Comparison of ENCODE assay signal across 8 mouse cellular contexts in genomic region chr2:90579728-90580235, GRCm38 (mm10). TPM values are rescaled to one million over a fixed set of nuclear protein-coding genes. Genes with fewer than 3 reads are reported as not detected.
DNase-seq lines count a peak whose midpoint lies in the region; ATAC-seq and TF ChIP-seq lines count a peak whose summit lies in the region.

No protein-coding gene starts in this region.

- peak overlapping the region; percentile 88 for H3K4me2 ChIP-seq in forebrain, postnatal 0 days (ENCODE audit: low read depth)
- H3K4me2 ChIP-seq in hindbrain, embryonic 16.5 days (ENCODE audit: low read length) = peak overlapping the region; percentile 65
- H3K4me2 ChIP-seq in midbrain, embryonic 15.5 days = peak overlapping the region; percentile 77

- H3K27me3 ChIP-seq in forebrain, postnatal 0 days (ENCODE audit: insufficient read depth, low read length) = no peaks in the 10 kb centered on the region
- no peaks in the 10 kb centered on the region for H3K27me3 ChIP-seq in hindbrain, embryonic 16.5 days (replicated peaks; ENCODE audit: control insufficient read depth, insufficient read depth, low read length)
- no peaks in the 10 kb centered on the region for H3K27me3 ChIP-seq in midbrain, embryonic 15.5 days (replicated peaks)
- H3K27me3 ChIP-seq in testis, adult 2 months (ENCODE audit: control insufficient read depth, insufficient read depth, low read length) = no peaks in the 10 kb centered on the region

- peak overlapping the region; percentile 86 for H3K27ac ChIP-seq in forebrain, postnatal 0 days (ENCODE audit: low read depth, low read length)
- H3K27ac ChIP-seq in hindbrain, embryonic 16.5 days (ENCODE audit: low read depth, low read length) = peak overlapping the region; percentile 91
- H3K27ac ChIP-seq in midbrain, embryonic 15.5 days = peak overlapping the region; percentile 90
- H3K27ac ChIP-seq in testis, adult 2 months (ENCODE audit: control insufficient read depth, insufficient read depth, low read depth, low read length) = no peak overlapping the region

- DNase-seq in retina, embryonic 14.5 days (ENCODE audit: low spot score) = peak; percentile 74
- no peak for DNase-seq in retina, postnatal 1 day
- DNase-seq in cerebellum, adult 8-10 months = peak; percentile 74
- peak; percentile 64 for DNase-seq in forebrain, postnatal 0 days
- DNase-seq in liver = peak; percentile 74

- H3K4me1 ChIP-seq in forebrain, postnatal 0 days (ENCODE audit: insufficient read depth) = no peaks in the 10 kb centered on the region
- H3K4me1 ChIP-seq in hindbrain, embryonic 16.5 days (ENCODE audit: control insufficient read depth, insufficient read depth, low read depth, low read length) = peaks cover 13% of the 10 kb centered on the region
- peaks cover 19% of the 10 kb centered on the region for H3K4me1 ChIP-seq in midbrain, embryonic 15.5 days
- peaks cover 9% of the 10 kb centered on the region for H3K4me1 ChIP-seq in testis, adult 2 months (ENCODE audit: control insufficient read depth, insufficient read depth, low read length)

- H3K4me3 ChIP-seq in forebrain, postnatal 0 days (ENCODE audit: low read depth, low read length) = peak overlapping the region; percentile 92
- peak overlapping the region; percentile 92 for H3K4me3 ChIP-seq in hindbrain, embryonic 16.5 days (ENCODE audit: low read length)
- peak overlapping the region; percentile 93 for H3K4me3 ChIP-seq in midbrain, embryonic 15.5 days
- H3K4me3 ChIP-seq in testis, adult 2 months (ENCODE audit: control insufficient read depth, low read depth, low read length) = peak overlapping the region; percentile 67

- 7% methylated on average over 42 of the region's 44 CpGs for WGBS in forebrain, postnatal 0 days
- WGBS in hindbrain, embryonic 16.5 days = under 1% methylated on average over 37 of the region's 44 CpGs
- under 1% methylated on average over 43 of the region's 44 CpGs for WGBS in midbrain, embryonic 15.5 days

- TF ChIP-seq CTCF in forebrain, postnatal 0 days (IDR thresholded peaks at IDR 0.05; ENCODE audit: low read depth) = peak; percentile 49
- no peak for TF ChIP-seq CTCF in testis, adult 2 months (IDR thresholded peaks at IDR 0.05; ENCODE audit: control insufficient read depth, insufficient read depth, insufficient replicate concordance, low read depth, low read length)

- H3K9me3 ChIP-seq in forebrain, postnatal 0 days (ENCODE audit: low read length) = no peaks in the 10 kb centered on the region
- no peaks in the 10 kb centered on the region for H3K9me3 ChIP-seq in hindbrain, embryonic 16.5 days (ENCODE audit: control insufficient read depth, low read length)
- H3K9me3 ChIP-seq in midbrain, embryonic 15.5 days = no peaks in the 10 kb centered on the region

- no peaks in the 10 kb centered on the region for H3K36me3 ChIP-seq in forebrain, postnatal 0 days (ENCODE audit: insufficient read depth)
- H3K36me3 ChIP-seq in hindbrain, embryonic 16.5 days (ENCODE audit: control insufficient read depth, insufficient read depth, low read length) = no peaks in the 10 kb centered on the region
- H3K36me3 ChIP-seq in midbrain, embryonic 15.5 days (replicated peaks) = no peaks in the 10 kb centered on the region
- no peaks in the 10 kb centered on the region for H3K36me3 ChIP-seq in testis, adult 2 months (ENCODE audit: control insufficient read depth, insufficient read depth, low read length)

- TF ChIP-seq POLR2A in testis, adult 2 months (IDR thresholded peaks at IDR 0.05; ENCODE audit: control insufficient read depth, low read depth, low read length) = no peak

- peak overlapping the region; percentile 89 for H3K9ac ChIP-seq in forebrain, postnatal 0 days
- peak overlapping the region; percentile 94 for H3K9ac ChIP-seq in hindbrain, embryonic 16.5 days (ENCODE audit: low read depth, low read length)
- peak overlapping the region; percentile 83 for H3K9ac ChIP-seq in midbrain, embryonic 15.5 days

- ATAC-seq in forebrain, postnatal 0 days = peak; percentile 60
- ATAC-seq in hindbrain, embryonic 16.5 days = peak; percentile 72
- peak; percentile 70 for ATAC-seq in midbrain, embryonic 15.5 days (replicated peaks)

RNA-seq across cellular contexts. Expression of gene Ptprj, which starts 0.7 kb away (rescaled TPM):
- total RNA-seq in forebrain, postnatal 0 days (2014; rRNA removed) = 29.9 and 34.0 TPM in 2 replicates
- polyA plus RNA-seq in forebrain, postnatal 0 days (2015; fragmentation: Nextera tagmentation; extraction: Ambion mirVana) = 2.5 and 3.9 TPM in 2 replicates
- 6.0 and 6.8 TPM in 2 replicates for polyA plus RNA-seq in hindbrain, embryonic 16.5 days (2015; fragmentation: Nextera tagmentation; extraction: Ambion mirVana)
- polyA plus RNA-seq in midbrain, embryonic 15.5 days (2015; fragmentation: Nextera tagmentation; extraction: Ambion mirVana) = 5.9 and 6.1 TPM in 2 replicates
- polyA plus RNA-seq in testis, adult 2 months (2012; rRNA removed) = 9.1 and 9.3 TPM in 2 replicates
